Mouse (Mus musculus): ENCODE results near the gene Krt8.

Gene Krt8

DNA sequence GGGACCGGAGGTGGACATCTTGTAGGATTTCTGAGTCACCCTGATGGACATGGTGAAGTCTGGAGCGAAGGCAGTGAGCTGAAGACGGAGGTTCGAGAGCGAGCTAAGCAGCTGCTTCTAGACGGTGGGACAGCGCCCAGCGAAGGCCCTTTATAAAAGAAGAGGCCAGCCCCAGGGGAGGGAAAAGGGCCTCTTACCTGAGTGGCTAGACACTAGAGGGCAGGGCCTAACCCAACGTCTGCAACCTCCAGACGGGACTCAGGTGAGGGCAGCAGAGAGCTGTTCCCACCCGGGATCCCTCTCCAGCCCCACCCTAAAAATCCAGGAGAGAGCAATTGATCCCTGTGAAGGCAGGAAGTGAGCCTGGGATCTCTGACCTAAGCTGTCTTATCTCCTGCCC lies at the start of gene Krt8:
TSS of gene Krt8 (minus strand) at position 294 of the 400 bp plus-strand sequence.
- ATAC-seq (ENCODE audit: low TSS enrichment): no peak

DNA sequence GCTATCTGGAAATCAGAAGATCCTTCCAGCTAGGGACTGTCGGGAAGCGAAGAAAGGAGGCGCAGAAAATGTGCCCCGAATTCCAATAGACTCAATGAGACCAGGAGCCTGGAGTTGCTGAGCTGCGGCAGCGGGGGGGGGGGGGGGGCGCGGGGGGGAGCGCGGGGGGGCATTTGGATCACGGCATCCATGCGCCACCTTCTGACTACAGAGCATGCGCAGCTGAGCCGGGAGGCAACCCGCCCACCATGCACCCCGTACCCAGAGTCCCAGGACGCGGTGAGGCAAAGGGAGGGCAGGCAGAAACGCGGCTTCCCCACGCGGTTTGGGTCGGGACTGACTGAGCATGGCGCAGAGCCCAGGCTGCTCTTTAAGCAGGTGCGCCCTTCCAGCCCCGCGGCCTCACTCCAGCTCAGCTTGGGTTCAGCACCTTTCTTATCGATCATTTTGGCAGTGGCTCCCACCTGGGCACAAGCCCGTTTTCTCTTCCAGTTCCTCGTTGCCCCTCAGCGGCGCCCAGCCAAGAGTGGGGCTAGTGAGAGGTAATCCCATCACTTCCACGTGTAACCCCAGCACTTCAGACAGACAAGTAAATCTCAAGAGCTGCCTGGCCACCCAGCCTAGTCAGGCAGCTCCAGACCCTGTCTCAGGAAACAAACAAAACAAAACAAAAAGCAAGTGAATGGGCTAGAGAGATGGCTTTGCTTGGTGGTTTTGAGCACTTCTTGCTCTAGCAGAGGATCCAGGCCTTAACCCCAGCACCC lies 47.8 kb upstream of the Krt8 start:
- ATAC-seq (ENCODE audit: low TSS enrichment): peak; percentile 81

DNA sequence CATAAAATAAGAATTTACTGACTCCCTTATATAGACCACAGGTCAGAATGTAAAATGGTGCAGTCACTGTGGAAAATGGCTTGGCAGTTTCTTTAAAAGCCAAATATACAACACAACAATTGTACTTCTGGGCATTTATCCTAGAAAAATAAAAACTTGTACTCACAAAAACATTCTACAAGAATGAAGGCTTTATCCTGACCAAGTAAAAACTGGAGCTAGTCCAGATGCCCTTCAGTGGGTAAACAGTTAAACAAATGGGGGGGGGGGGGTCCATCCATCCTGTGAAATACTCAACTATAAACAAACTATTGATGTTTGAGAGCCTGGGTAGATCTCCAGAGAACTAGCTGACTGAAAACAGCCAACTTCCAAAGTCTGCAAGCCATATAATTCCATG lies 45.6 kb upstream of the Krt8 start:
- ATAC-seq (ENCODE audit: low TSS enrichment): no peak

DNA sequence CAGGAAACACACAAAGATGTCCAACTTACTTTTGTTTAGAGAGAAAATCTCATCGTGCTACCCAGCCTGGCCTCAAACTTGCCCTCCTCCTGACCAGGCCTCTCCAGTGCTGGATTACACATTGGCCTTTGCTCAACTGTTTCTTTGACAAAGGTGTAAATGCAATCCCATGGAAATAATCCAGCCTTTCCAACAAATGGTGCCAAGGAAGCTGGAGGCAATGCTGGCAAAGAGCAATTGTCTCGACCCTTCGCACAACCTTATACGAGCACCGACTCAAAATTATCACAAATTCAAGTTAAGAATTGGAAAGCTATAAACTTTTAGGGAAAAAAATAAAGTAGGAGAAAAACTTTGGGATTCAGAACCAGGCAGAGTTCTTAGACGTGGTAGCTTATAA lies 43.7 kb upstream of the Krt8 start:
- ATAC-seq (ENCODE audit: low TSS enrichment): no peak

DNA sequence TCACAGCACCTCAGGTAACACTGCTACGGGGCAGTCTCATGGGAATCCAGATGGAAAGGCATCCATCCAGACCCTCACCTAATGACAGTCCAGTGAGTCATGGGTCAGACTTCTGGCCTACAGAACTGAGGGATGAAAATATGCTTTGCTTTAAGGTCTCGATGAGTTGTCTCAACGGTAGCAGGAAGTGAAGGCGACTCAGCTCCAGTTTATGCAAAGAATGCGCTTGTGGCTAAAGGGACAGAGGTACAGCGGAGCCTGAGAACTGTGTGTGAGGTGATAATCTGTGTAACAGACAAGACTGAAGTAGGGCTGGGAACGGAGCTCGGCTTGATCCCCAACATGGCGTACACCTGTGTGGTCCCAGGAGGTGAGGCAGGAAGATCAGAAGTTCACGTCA lies 41.4 kb upstream of the Krt8 start:
- no peak for ATAC-seq (ENCODE audit: low TSS enrichment)

DNA sequence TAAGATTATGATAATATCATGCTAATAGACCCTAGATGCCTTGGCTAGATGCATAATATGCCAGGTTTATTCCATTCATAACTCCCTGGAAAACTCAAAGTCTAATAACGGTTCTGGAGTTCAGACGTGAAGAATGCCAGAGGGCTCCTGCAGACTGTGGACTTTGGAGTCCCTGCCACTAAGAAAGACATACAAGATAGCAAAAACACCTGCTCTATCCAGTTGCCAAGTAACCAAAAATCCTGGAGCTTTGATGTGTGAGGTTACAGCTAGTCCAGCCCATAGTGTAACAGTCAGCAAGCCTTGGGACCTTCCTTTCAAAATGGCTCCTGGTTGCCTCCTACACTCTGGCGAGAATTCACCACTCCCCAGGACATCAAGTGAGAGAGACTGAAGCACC lies 40.5 kb upstream of the Krt8 start:
- ATAC-seq (ENCODE audit: low TSS enrichment): no peak

DNA sequence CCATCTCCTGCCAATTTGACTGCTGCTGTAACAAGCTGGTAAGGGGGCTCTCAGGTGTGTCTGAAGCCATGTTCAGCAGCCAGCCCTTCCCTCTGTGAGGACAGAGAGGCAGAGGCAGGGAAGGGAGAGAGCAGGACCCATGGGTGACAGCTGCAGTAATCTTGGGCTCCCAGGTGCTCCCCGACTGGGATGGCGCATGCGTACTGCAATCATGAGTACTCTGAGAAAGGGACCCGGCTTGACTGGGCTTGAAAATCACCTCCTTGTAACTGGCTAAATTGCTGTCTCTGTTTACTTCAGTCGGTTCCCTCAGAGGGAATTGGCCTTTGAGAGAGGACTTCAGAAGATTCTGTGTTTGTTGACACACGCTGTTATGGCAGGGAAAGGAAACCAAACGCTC lies 37.7 kb upstream of the Krt8 start:
- no peak for ATAC-seq (ENCODE audit: low TSS enrichment)

DNA sequence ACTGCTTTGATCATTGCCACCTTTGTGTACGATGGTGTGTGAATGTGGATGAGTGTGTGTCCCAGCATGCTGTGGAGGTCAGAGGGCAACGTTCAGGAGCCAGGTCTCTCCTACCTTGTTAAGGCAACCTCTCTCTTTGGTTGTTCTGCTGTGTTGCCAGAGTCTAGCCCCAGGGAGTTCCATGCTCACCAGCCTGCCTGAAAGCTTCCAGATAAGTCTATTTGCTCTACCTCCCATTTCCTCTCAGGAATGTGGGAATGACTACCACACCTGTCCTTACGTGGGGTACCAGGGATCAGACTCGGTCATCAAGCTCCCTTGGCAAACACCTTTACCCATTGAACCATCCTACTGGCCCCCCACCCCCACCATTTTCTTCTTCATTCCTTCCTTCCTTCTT lies 36.0 kb upstream of the Krt8 start:
- no peak for ATAC-seq (ENCODE audit: low TSS enrichment)

DNA sequence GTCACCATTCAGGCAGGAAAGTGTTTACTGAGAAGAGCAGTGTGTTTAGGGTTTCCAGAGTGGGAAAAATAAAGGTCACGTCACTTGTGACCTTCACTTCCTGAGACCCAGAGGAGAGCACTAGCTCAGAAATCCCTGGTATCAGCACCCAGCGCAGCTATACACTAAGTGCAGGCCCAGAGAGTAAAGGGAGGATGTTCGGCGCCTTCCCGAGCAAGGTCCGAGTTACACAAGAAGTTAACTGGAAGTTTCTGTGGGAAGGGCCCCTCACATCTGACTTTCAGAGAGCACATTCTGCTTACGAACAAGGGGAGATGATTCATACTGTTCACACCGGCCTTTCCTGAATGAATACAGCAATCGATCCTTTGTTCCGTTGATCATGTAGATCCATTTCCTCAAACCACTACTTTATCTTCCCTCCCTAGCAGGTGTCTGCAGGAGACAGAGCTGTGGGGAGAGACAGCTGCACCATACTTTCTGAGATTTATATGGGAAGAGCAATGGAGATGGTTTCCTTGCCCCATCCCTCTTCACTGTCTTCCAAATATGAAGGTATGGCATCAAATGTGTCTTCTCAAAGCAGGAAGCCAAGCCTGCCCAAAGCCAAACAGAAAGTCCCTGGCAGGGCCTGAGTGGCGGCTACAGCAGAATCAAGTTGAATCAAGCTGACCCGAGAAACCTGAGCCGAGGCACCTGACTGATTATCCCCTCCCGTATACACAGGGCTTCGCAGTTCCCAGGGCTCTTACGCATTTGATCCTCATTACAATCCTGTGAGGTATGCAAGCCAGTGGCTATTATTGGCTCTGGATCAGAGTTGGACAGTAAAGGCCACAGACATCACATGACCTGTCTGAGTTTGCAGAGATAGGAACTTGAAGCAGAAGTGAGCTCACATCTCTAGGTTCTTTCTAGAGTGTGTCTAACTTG lies 30.1 kb upstream of the Krt8 start:
- no peak for ATAC-seq (ENCODE audit: low TSS enrichment)

DNA sequence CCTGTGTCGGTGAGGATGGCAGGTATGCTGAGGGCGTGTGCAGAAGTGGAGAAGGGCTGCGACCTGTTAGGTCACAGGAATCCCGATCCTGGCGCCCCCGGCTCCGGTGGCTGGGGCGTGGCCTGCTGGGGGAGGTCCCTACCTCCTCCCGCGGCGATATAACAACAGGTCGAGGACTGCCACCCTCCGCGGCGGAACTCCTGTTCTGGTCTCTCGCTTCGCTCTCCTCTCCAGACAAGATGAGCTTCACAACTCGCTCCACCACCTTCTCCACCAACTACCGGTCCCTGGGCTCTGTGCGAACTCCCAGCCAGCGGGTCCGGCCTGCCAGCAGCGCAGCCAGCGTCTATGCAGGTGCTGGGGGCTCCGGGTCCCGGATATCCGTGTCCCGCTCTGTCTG lies 23.8 kb upstream of the Krt8 start, which contains the start of gene Krt18:
TSS of gene Krt18 (plus strand) at position 141 of the 400 bp plus-strand sequence.
- no peak for ATAC-seq (ENCODE audit: low TSS enrichment)

DNA sequence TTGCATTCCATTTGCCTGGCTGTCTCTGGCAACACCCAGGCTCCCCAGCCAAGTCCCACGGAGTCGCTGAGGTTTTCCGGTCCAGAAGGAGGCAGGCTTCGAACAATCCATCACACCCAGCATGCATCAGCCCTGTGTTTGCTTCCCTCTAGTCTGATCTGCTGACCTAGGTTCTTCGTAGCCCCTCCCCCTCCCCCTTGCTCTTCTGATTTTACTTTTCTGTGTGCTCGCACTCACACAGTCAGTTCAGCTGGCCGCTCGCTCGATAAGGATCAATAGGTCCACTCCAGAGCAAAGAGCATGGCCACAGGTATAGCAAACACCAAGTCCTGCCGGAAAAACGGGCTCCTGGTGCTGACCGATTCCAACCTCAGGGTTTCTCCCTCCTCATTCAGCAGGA lies 22.1 kb upstream of the Krt8 start:
- no peak for ATAC-seq (ENCODE audit: low TSS enrichment)

DNA sequence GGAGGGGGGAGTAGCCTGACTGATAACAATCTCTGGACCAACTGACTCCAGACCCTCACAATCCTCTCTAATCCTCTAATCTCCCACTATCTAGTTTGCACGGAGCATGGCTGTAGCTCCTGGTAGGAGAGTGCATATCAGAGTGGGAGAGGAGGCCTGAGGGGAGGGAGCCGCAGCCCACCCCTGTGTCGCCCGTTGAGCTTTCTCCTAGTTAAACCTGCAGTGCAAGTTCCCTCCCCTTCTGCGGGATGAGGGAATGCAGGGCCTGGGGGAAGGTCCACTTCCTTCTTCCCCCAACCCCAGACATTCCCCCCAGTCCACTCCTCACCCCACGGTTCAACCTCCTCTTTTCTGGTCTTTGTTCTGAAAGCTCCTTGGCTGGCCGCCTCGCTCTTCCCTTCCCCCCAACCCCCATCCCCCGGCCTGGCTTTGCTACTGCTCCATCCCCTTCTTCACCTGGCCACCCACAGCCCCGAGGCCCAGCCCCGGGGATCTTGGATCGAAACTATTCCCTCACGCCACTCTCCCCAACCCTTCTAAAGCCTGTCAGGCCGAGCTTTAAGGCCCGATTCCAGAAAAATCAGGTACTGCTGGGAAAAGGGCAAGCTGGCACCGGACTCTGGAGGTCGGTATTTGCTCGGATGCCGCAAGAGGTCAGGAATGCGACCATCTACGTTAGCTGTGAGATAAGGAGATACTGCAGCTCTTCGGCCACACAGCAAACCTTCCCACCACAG lies 21.0 kb upstream of the Krt8 start:
- ATAC-seq (ENCODE audit: low TSS enrichment): no peak

DNA sequence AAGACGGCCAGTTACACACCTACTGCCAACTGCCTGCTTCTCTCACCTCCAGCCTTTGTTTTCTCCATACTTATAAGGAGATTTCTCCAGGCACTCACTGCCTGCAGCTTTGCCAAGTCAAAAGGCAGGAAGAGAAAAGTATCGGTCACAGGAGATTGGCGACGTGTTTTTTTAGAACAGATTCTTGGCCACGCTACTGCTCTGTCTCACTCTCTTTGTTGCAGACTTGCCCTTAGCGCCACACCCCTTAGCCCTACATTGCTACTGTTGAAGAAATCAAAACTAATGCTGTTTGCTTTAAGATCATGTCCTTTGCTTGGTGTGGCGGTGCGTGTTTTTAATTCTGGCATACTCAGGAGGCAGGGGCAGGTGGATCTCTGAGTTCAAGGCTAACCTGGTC lies 19.6 kb upstream of the Krt8 start:
- no peak for ATAC-seq (ENCODE audit: low TSS enrichment)

DNA sequence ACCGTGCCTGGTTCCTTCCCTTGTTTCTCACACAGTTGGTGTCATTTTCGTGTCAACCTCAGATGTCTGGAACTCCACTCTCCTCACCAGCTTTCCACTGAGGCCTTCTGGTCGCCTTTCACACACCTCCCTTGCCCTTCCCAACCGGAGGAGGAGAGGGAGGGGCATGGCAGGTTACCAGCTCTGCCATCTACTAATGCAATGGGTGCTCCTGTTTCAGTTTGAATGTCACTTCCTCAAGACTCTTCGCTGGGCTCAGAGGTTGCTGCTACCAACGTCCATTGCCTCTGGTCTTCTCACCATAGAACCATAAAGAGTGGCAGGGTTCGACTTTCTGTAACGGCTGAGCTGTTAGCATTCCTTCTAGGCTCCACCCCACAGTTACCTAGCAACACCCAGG lies 18.2 kb upstream of the Krt8 start:
- ATAC-seq (ENCODE audit: low TSS enrichment): no peak

DNA sequence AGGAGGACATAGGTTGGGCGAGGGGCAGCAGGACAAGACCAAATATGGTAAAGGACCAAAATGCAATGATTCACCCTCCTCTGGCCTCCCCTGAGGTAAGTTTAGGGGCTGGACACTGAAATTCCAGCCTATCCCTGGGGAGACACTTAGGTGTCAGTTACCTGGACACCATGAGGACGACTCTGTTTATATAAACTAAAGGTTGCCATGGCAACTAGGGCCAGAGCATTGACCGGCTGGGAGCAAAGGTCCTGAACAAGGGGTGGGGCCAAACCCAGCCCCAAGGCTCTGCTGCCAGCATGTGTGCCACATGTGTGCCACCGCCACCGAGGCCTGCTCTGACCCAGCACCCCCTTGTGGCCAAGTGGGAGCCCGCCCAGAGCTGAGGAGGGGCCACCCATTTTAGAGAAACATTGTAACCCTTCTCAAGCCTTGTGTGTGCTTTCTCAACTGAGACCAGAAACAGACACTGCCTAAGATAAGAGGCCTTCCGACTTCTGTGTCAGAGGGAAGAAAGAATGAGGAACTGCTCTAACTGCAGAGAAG lies 13.7 kb upstream of the Krt8 start:
- no peak for ATAC-seq (ENCODE audit: low TSS enrichment)

DNA sequence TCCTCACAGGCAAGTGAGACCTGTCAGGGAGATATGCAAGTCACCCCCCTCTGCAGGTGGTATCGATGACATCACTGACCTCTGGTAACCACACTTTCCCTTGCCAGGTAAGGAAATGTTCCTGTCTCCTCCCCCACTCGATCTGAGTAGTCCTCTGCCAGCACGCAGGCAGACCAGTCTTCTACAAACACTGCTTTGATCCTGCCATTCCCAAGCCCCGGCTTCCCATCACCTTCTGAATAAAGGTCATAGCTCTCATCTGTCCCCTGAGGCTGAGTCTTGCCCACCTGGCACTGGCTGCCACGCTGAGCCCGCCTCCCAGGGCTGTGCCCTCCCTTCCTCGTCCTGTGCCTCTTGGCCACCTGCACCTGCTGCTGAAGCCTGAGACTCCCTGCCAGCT lies 12.5 kb upstream of the Krt8 start:
- ATAC-seq (ENCODE audit: low TSS enrichment): no peak

DNA sequence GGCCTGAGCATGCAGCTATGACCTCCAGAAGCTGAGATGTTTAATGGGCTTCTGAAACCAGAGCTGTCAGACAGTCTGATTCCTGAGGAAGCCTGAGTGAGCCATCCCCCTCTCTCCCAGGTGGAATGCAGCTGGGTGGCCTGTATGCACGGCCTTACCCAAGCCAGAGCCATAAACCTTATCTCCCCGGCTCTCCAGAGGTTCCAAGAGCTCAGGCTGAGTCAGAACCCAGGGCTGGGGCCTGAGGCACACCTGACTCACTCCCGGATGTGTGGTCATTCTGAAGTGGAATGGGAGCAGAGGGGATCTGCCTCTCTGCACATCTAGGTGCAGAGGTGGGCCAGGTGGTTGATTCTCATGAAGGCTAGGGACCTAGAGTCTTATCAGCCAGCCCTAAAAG lies 11.8 kb upstream of the Krt8 start:
- no peak for ATAC-seq (ENCODE audit: low TSS enrichment)

DNA sequence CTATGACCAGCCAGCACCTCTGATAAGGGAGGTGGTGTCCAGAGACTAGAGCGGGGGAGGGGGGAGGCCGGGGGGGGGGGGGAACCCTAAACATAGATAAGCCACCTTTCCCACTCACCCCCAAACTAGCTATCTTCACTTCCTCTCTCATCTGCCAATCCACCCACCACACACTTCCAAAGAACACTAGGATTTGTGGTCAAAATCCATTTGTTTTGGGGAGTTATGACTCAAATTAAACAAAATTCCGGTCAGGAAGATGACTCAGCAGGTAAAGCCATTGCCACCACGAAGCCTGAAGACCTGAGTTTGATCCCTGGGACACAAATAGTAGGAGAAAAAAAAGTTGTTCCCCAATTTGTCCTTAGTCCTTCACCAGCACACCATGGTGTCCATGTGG lies 10.6 kb upstream of the Krt8 start:
- ATAC-seq (ENCODE audit: low TSS enrichment): no peak

DNA sequence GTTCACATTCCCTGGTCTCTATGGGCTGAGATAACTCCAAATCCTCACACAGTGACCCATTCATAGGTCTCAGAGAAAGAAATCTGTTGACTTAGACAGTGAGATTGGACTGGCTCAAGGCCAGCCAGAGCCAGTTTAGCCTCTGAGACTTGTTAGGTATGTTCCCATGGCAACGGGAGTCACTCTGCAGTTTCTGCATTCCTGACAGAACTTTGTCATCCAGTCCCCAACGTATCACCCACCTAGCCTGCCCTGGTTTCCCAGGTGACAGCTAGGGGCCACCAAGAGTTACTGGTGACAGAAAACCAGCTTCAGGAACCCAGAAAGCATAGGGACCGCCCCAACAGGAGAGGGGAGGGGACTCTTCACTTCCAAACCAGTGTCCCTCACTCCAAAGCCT lies 9.4 kb upstream of the Krt8 start:
- no peak for ATAC-seq (ENCODE audit: low TSS enrichment)

DNA sequence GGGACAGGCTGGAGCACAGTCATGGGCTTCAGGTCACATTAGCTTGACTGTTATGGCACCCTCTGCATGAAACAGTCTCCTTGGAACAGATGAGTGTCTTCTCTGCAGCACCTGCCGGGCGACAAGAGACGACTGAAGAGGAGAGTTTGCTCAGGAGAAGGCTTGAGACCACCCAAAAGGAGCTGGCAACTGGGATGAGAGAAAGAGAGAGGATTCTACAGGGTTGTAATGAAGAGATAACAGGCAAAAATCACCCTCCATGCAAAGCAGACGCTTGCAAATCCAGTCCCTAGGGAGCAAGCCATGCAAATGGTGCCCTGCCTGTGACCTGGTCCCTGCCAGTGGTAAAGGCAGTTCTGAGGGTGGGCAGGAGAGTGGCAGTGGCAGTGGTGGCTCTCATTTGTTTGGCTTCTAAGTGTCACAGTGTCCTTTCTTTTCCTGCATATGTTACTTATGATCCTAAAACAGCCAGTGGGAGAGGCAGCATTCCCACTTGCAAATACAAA lies 8.0 kb upstream of the Krt8 start:
- no peak for ATAC-seq (ENCODE audit: low TSS enrichment)

DNA sequence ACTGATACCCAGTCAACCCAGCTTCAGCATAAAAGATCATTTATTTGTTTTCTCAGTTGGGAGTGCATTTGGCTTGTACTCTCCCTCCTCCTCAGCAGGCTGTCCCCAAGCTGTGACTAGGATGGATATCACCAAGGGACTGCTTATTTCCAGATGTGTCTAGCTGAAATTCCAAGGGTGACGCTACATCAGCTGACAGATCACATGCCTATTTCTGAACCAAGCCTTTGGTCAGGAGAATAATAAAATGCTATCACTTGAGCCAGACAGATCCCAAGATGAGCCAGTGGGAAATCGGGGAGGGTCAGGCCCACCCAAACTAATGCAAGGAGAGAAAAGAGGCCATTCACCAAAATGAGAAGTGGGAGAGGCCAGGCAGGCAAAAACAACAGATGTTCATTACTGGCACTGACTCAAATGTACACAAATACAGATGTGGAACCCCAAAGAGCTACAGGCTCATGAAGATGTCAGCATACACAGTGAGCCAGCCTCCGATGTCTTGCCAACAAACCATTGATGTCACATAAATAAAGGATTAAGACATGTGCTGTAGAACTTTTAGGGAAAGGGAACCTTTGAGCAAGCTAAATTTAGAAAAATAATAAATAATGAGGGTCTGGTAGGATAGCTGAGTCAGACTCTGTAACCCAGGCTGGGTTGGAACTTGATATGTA lies 6.4 kb upstream of the Krt8 start:
- ATAC-seq (ENCODE audit: low TSS enrichment): 0 out of 2 replicates have a peak, but pooled peaks have one; percentile 31
